Mouse (Mus musculus) common myeloid progenitor, adult 5-6 weeks (primary cell): ENCODE results near the gene Rab40b. TPM values are rescaled to one million over a fixed set of nuclear protein-coding genes. Genes with fewer than 3 reads are reported as not detected.
A peak's percentile ranks its signal among the peaks of the same experiment; 100 is the strongest.

Experiments
- ATAC-seq: replicated peaks from 2 replicates; pipeline ENCODE4 v1.8.0; 2016; ENCODE audit warnings: low read depth, mild to moderate bottlenecking, moderate TSS enrichment, inconsistent platforms; ENCODE audit not compliant: poor library complexity, severe bottlenecking
- total RNA-seq: library from RNA; stranded (forward); fragments of 200-1000, 187-1606 nt; gene quantifications from 2 replicates; pipeline ENCODE4 v1.2.3, GENCODE M21; 2017

The Rab40b gene
- total RNA-seq: 0.64 TPM in 1 of 2 replicates, not detected in the other

- peak; percentile 87 for ATAC-seq
These were observed at the start of gene Rab40b for GRCm38 (mm10) chr11:121387750-121388553. Gene Rab40b, minus strand, starts transcription at chr11:121388251.

DNA sequence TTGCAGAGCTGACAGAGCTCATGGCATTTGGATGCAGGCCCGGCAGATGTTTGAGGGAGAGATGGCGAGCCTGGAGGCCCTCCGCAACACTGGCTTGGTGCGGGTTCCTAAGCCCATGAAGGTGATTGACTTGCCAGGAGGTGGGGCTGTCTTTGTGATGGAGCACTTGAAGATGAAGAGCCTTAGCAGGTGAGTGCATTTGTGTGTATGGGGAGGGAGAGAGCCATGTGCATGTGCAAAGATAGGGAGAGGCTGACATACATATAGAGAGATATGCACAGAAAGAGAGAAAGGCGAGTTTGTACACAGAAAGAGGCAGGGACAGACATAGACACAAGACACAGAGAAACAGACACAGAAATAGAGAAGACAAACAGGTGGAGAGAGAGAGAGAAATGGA lies 49.2 kb upstream of the Rab40b start:
- no peak for ATAC-seq

GRCm38 (mm10) chr11:121434156-121435155 lies 46.4 kb upstream of the Rab40b start, which contains the start of gene Fn3k:
Gene Fn3k, plus strand, starts transcription at chr11:121434913.
- ATAC-seq: peak; percentile 96

GRCm38 (mm10) chr11:121433397-121433796 lies 45.3 kb upstream of the Rab40b start:
- ATAC-seq: no peak

GRCm38 (mm10) chr11:121421553-121422173 lies 33.6 kb upstream of the Rab40b start:
- peak; percentile 52 for ATAC-seq

DNA sequence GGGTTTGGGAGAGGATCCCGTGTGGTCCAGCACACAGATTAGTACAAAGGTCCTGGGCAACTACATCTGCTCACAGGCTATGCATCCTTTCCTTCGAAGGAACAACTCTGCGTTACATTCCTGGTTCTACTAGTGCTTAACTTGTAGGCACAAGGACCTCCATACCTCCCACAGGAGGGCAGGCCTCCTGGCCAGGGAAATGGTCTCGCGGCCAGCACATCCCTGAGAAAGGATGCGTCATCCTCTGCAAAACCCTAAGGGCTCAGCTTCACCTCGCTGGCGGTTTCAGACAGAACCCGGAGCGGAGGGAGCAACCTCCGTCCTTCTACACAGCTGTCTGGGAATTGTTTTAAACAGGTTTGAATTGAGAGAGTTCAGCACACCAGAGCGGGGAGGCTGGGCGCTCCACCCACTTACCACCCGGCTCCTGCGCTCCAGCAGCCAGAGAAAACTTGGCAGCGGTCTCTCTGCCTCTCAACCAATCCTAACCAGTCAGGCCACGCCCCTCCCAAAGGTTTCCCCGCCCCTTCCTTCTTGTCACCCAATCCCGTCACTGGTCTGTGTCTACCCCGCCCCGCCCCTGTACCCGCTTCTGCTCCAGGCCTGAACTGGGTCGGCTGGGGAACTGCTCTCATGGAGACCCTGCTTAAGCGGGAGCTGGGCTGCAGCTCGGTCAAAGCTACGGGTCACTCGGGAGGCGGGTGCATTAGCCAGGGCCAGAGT lies 32.9 kb upstream of the Rab40b start, which contains the start of gene Fn3krp:
Gene Fn3krp (plus strand): TSS at position 572 of the 723 bp plus-strand sequence.
- peak; percentile 97 for ATAC-seq

GRCm38 (mm10) chr11:121420379-121420778 lies 32.3 kb upstream of the Rab40b start:
- ATAC-seq: no peak

GRCm38 (mm10) chr11:121418932-121419331 lies 30.9 kb upstream of the Rab40b start:
- ATAC-seq: no peak

DNA sequence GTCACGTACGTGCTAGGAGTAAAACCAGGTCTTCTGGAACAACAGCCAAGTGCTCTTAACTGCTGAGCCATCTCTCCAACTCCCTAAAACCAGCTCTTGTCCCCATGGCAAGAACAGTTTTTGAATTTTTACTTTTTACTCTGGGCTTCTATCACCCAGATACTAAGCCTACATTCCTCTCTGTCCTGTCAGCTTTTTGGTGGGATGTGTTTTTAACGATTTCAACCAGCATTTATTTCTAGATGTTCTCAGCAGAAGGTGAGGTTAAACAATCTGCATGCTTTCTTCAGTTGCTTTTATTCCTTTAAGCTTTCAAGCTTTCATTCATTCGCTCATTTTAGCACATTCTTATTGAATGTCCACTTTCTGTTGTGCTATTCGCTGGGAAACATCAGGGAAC lies 29.9 kb upstream of the Rab40b start:
- ATAC-seq: no peak

DNA sequence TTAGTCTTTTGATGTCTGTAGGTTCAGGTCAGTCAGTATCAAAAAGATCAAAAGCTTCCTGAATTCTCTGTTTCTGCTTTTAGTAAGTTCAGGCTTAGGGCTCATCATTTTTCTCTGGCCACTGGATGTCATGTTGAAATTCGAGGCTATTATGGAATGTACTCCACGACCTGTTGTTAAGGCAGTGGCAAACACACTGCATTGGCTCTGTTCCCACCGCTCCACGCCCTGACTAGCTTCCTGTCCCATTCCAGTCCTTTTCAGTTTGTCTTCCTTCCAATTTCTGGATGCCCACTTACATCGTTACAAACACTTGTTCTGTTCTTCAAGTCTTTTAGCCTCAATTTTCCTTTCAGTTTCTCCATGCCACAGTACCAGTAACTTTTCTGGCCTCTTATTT lies 27.3 kb upstream of the Rab40b start:
- no peak for ATAC-seq

GRCm38 (mm10) chr11:121414762-121415161 lies 26.7 kb upstream of the Rab40b start:
- ATAC-seq: no peak

DNA sequence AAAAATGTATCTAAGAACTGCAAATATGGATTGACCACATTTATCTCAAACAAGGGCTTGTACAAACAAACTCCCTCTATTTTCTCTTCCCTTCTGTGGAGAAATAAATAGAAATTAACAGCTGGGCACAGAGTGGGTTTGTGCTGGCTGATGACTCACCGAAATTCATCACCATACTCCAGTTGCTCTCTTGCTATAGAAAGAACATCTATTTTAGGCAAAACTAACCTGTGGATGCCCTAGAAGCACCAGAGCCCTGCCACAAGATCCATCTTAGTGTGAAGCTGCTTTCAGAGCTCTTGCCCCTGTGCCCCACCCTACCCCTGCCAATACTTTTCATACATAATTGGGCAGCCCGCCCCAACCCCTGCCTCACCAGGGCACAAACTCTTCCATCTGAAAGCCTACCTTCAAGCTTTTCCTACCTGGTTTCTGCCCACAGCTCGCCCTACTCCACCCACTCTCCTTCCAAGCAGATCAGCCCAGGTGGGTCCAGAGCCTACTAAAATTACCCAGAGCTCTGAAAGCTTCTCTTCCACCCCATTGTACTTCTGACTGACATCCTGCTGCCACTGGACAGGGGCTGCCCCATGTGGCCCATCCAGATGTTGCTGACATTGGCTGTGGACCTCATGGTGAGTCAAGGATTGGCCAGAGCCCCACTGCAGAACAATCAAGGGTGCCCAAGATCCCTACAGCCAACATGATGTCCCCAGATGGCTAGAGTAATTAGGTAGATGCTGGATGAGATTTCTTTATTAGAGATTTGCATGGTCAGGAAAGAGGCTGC lies 19.5 kb upstream of the Rab40b start:
- ATAC-seq: no peak

GRCm38 (mm10) chr11:121392405-121392804 lies 4.4 kb upstream of the Rab40b start:
- no peak for ATAC-seq

DNA sequence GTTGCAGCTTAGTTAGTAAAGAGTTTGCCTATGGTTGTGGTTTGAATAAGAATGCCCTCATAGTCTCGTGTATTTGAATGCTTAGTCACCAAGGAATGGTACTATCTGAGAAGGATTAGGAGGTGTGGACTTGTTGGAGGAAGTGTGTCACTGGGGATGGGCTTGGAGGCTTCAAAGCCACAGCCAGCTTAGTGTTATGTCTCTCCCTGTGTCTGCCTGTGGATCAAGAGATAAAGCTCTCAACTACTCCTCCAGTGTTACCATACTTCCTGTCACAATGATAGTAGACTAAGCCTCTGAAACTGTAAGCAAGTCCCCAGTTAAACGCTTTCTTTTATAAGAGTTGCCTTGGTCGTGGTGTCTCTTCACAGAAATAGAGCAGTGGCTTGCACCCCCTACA lies 2.7 kb upstream of the Rab40b start:
- ATAC-seq: no peak; the same call in 1 of the 2 replicates

DNA sequence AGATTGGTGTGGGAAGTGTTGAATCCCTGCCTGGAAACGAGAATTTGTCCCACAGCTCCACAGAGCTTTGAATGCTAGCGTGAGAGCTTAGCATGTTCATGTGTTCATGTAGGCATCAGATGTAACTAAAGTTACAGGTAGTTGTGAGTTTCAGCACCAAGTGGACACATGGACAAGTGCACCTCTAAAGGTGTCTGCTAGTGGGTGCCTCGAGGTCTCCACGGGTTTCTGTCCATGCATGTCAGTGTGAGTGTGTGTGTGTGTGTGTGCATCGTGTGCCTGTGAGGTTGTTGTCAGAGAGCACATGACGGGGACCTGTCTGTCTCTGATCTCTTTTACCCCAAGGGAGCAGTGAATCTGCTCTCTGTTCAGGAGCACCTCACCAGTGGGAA lies 499 bp upstream of the Rab40b start:
- ATAC-seq: peak; percentile 10; the same call in 1 of the 2 replicates

DNA sequence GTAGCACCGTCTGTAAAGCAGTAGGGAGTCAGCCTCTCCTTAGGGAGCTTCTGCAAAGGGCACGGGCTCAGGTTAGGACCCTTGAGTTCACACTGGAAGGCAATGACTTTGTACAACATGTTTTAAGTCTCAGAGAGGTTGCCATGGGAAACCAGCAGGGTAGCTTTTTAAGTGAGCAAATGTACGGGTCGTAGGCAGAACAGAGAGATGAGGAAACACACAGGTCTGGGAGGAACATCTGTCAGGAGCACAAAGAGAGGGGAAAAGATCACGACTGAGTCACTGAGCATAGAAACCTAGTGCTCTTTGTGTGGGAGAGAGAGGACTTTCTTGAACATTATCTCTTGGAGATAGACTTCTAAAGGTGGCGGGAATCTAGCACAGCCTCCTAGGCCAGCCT lies 7.8 kb downstream of the Rab40b start:
- ATAC-seq: no peak

DNA sequence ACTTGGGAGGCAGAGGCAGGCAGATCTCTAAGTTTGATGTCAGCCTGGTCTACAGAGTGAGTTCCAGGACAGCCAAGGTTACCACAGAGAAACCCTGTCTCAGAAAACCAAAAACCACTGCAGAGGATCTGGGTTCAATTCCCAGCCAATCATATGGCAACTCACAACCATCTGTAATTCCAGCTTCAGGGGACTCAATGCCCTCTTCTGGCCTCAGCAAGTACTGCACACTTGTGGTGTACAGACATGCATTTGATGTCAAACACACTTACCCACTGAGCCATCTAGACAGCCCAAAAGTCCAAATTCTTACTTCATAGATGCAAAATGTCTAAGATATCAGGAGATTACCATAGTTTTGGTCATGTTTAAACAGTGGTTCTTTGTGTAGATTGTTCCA lies 9.4 kb downstream of the Rab40b start:
- no peak for ATAC-seq

- ATAC-seq: no peak
These were observed 14.7 kb downstream of the Rab40b start for GRCm38 (mm10) chr11:121373305-121373704.
